Mouse (Mus musculus): ENCODE measurements around the gene Chst11.

Chst11 gene

GRCm38 (mm10) chr10:83079755-83080154 lies 94.5 kb downstream of the Chst11 start:
- peak; percentile 59 for DNase-seq

- no peak for DNase-seq
These were observed 95.0 kb downstream of the Chst11 start for GRCm38 (mm10) chr10:83080275-83080741.

GRCm38 (mm10) chr10:83080930-83081329 lies 95.6 kb downstream of the Chst11 start:
- peak; percentile 46 for DNase-seq

- no peak for DNase-seq
These were observed 98.6 kb downstream of the Chst11 start for GRCm38 (mm10) chr10:83083946-83084345.

GRCm38 (mm10) chr10:83088318-83088717 lies 103.0 kb downstream of the Chst11 start:
- DNase-seq, result no peak

- no peak for DNase-seq
These were observed 103.5 kb downstream of the Chst11 start for GRCm38 (mm10) chr10:83088826-83089225.

- no peak for DNase-seq
These were observed 104.9 kb downstream of the Chst11 start for GRCm38 (mm10) chr10:83090185-83090584.

- no peak for DNase-seq
These were observed 108.4 kb downstream of the Chst11 start for GRCm38 (mm10) chr10:83093705-83094104.

- peak; percentile 36 for DNase-seq
These were observed 109.0 kb downstream of the Chst11 start for GRCm38 (mm10) chr10:83094248-83094647.

- no peak for DNase-seq
These were observed 109.8 kb downstream of the Chst11 start for GRCm38 (mm10) chr10:83094821-83095725.

GRCm38 (mm10) chr10:83096257-83096656 lies 111.0 kb downstream of the Chst11 start:
- DNase-seq, result no peak

GRCm38 (mm10) chr10:83098940-83099339 lies 113.6 kb downstream of the Chst11 start:
- DNase-seq, result no peak

- no peak for DNase-seq
These were observed 114.4 kb downstream of the Chst11 start for GRCm38 (mm10) chr10:83099669-83100068.

GRCm38 (mm10) chr10:83100890-83101289 lies 115.6 kb downstream of the Chst11 start:
- DNase-seq, result peak; percentile 22

- DNase-seq, result no peak
These were observed 116.3 kb downstream of the Chst11 start for GRCm38 (mm10) chr10:83101421-83102207.

- no peak for DNase-seq
These were observed 117.4 kb downstream of the Chst11 start for GRCm38 (mm10) chr10:83102745-83103144.

GRCm38 (mm10) chr10:83104221-83104620 lies 118.9 kb downstream of the Chst11 start:
- no peak for DNase-seq

GRCm38 (mm10) chr10:83106152-83106746 lies 121.0 kb downstream of the Chst11 start:
- no peak for DNase-seq

- DNase-seq, result no peak
These were observed 122.1 kb downstream of the Chst11 start for GRCm38 (mm10) chr10:83107385-83107784.

GRCm38 (mm10) chr10:83107921-83108738 lies 122.8 kb downstream of the Chst11 start:
- DNase-seq, result no peak

- DNase-seq, result peak; percentile 52
These were observed 123.6 kb downstream of the Chst11 start for GRCm38 (mm10) chr10:83108946-83109345.

- DNase-seq, result no peak
These were observed 125.7 kb downstream of the Chst11 start for GRCm38 (mm10) chr10:83111046-83111445.
